Mouse (Mus musculus) splenic B cell, adult 2 months (primary cell): ENCODE measurements around the gene Ogfrl1.
A peak's percentile ranks its signal among the peaks of the same experiment; 100 is the strongest.

Source experiments
- DNase-seq: peaks from one replicate; pipeline ENCODE4 v3.0.0-alpha.2; 2011; ENCODE audit warnings: low read depth, low spot score
- H3K27me3 ChIP-seq: 2 replicates; pipeline ENCODE4 v1.6.1; 2012; ENCODE audit warnings: mild to moderate bottlenecking, low read length, moderate library complexity, mixed read lengths; ENCODE audit not compliant: control insufficient read depth, poor library complexity, insufficient read depth, severe bottlenecking
- H3K36me3 ChIP-seq: 2 replicates; pipeline ENCODE4 v1.6.1; 2012; ENCODE audit warnings: mild to moderate bottlenecking, low read length, moderate library complexity, mixed read lengths; ENCODE audit not compliant: control insufficient read depth, poor library complexity, insufficient read depth, severe bottlenecking

Gene Ogfrl1

GRCm38 (mm10) chr1:23325160-23325559 is 72.4 kb downstream of the Ogfrl1 start:
- Histone ChIP-seq H3K27me3 (no peaks in the 10 kb centered on the region), H3K36me3 (no peaks in the 10 kb centered on the region)
- no peak for DNase-seq

GRCm38 (mm10) chr1:23324226-23324625 is 73.3 kb downstream of the Ogfrl1 start:
- no peaks in the 10 kb centered on the region for H3K27me3 ChIP-seq
- peak; percentile 45 for DNase-seq
- no peaks in the 10 kb centered on the region for H3K36me3 ChIP-seq

- no peaks in the 10 kb centered on the region for H3K36me3 ChIP-seq
- DNase-seq = no peak
- no peaks in the 10 kb centered on the region for H3K27me3 ChIP-seq
Measured at GRCm38 (mm10) chr1:23323286-23323685, 74.3 kb downstream of the Ogfrl1 start.

- no peak for DNase-seq
- H3K36me3 ChIP-seq = no peaks in the 10 kb centered on the region
- H3K27me3 ChIP-seq = no peaks in the 10 kb centered on the region
Measured at GRCm38 (mm10) chr1:23322208-23322607, 75.4 kb downstream of the Ogfrl1 start.

- DNase-seq = no peak
- Histone ChIP-seq H3K36me3 (no peaks in the 10 kb centered on the region), H3K27me3 (no peaks in the 10 kb centered on the region)
Measured at GRCm38 (mm10) chr1:23321331-23321851, 76.2 kb downstream of the Ogfrl1 start.

- Histone ChIP-seq H3K27me3 (no peaks in the 10 kb centered on the region), H3K36me3 (no peaks in the 10 kb centered on the region)
- DNase-seq = no peak
Measured at GRCm38 (mm10) chr1:23320591-23321195, 76.9 kb downstream of the Ogfrl1 start.
